Mouse (Mus musculus) hindbrain, postnatal 0 days (tissue): ENCODE measurements at regions not wholly inside any gene's neighbourhood (a gene's known extent, or its start where the extent isn't known, plus 50 kb on each side); places are given as distances from the start of the nearest gene placed in this dataset.

ENCODE experiments used
- ATAC-seq: fragments of 200-750 bp; cut with Nextera tagmentation; 2 replicates; pipeline ENCODE4 v1.8.0; 2017; ENCODE audit warnings: mild to moderate bottlenecking, moderate TSS enrichment, moderate library complexity
- DNase-seq: peaks from one replicate; pipeline ENCODE4 v3.0.0-alpha.2; 2015; ENCODE audit warnings: low spot score
- H3K27ac ChIP-seq: fragments of 300-500 bp; sonication (generic); 2 replicates; pipeline ENCODE4 v1.5.1; 2014; ENCODE audit warnings: mild to moderate bottlenecking
- H3K27me3 ChIP-seq: fragments of 300-500 bp; sonication (generic); 2 replicates; pipeline ENCODE4 v1.6.1; 2014; ENCODE audit warnings: low read length, mixed read lengths; ENCODE audit not compliant: insufficient read depth
- H3K36me3 ChIP-seq: fragments of 300-500 bp; sonication (generic); 2 replicates; pipeline ENCODE4 v1.6.1; 2014; ENCODE audit warnings: low read length, mixed read lengths; ENCODE audit not compliant: insufficient read depth
- H3K4me1 ChIP-seq: fragments of 300-500 bp; sonication (generic); 2 replicates; pipeline ENCODE4 v1.6.1; 2014; ENCODE audit warnings: antibody characterized with exemption, low read length, mixed read lengths; ENCODE audit not compliant: insufficient read depth
- H3K4me2 ChIP-seq: fragments of 300-500 bp; sonication (generic); 2 replicates; pipeline ENCODE4 v1.6.1; 2014; ENCODE audit warnings: low read depth, mild to moderate bottlenecking, low read length, moderate library complexity, mixed read lengths
- H3K4me3 ChIP-seq: fragments of 300-500 bp; sonication (generic); 2 replicates; pipeline ENCODE4 v1.5.1; 2014; ENCODE audit warnings: low read length
- H3K9ac ChIP-seq: fragments of 300-500 bp; sonication (generic); replicated peaks from 2 replicates; pipeline ENCODE4 v1.6.1; 2014; ENCODE audit warnings: mild to moderate bottlenecking, low read length, moderate library complexity, mixed read lengths
- H3K9me3 ChIP-seq: fragments of 300-500 bp; sonication (generic); 2 replicates; pipeline ENCODE4 v1.6.1; 2016; ENCODE audit warnings: low read length, mixed read lengths
- CTCF ChIP-seq: IDR thresholded peaks from 2 replicates; pipeline ENCODE4 v1.5.1; 2016; ENCODE audit warnings: antibody characterized with exemption, control low read depth, low read depth
- WGBS: fragments of 180-500 bp; shearing (Covaris S2); extraction: QIAGEN DNeasy Blood & Tissue Kit; methylation state at CpG from one replicate; pipeline ENCODE4 v1.1.7; 2014; 5-methylcytosine and 5-hydroxymethylcytosine counted together

- Histone ChIP-seq H3K27ac (no peak overlapping the region), H3K27me3 (no peaks in the 10 kb centered on the region), H3K9me3 (no peaks in the 10 kb centered on the region), H3K4me2 (no peak overlapping the region), H3K4me1 (no peaks in the 10 kb centered on the region), H3K9ac (no peak overlapping the region), H3K4me3 (no peak overlapping the region), H3K36me3 (no peaks in the 10 kb centered on the region)
- 29% methylated on average over 2 of the region's 2 CpGs for WGBS
- ATAC-seq (no peak), DNase-seq (no peak)
- no peak for TF ChIP-seq CTCF
Observed at GRCm38 (mm10) chr17:87558419-87558818, 77.4 kb upstream of the Epcam start.

DNA sequence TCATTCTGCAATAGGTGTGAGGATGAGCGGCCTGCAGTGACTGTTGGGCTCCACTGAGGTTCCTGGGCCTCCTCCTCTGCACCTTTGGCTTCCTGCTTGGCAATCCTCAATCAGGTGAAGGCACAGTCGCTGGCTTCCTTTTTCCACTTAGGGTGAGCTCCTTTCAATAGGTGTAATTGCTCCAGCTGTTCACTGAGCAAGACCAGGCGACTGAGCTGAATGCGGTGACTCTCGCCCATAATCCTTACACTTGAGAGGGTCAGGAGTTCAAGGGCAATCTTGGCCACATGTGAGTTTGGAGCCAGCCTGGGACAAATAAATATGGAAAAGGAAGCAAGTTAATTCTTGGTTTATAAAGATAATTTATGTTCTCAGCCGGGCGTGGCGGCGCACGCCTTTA lies 76.1 kb upstream of the Epcam start:
- no peak for DNase-seq
- Histone ChIP-seq H3K4me2 (no peak overlapping the region), H3K9me3 (no peaks in the 10 kb centered on the region), H3K27me3 (no peaks in the 10 kb centered on the region), H3K9ac (no peak overlapping the region), H3K36me3 (no peaks in the 10 kb centered on the region), H3K4me1 (no peaks in the 10 kb centered on the region), H3K4me3 (no peak overlapping the region), H3K27ac (no peak overlapping the region)
- WGBS: 92% methylated on average over 10 of the region's 10 CpGs
- ATAC-seq: no peak
- no peak for TF ChIP-seq CTCF

DNA sequence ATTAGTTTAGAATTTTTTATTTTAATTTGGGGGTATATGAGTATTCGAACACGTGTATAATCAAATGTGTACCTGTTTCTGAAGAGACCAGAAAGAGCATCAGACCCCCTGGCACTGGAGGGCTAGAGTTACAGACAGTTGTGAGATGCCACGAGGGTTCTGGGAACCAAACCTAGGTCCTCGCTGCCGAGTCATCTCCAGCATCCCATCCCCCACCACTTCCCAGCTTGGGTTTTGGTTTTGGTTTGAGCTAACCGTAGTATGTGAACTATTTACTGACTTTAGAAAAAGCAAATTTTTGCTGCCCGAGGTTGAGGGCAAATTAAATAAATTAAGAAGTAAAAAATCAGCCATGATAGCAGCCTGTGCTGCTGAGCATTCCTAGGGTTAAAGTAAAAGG lies 74.9 kb upstream of the Epcam start:
- Histone ChIP-seq H3K27ac (no peak overlapping the region), H3K4me2 (no peak overlapping the region), H3K9ac (no peak overlapping the region), H3K27me3 (no peaks in the 10 kb centered on the region), H3K4me3 (no peak overlapping the region), H3K36me3 (no peaks in the 10 kb centered on the region), H3K4me1 (no peaks in the 10 kb centered on the region), H3K9me3 (no peaks in the 10 kb centered on the region)
- DNase-seq (no peak), ATAC-seq (no peak)
- TF ChIP-seq CTCF: no peak
- WGBS: 88% methylated on average over 7 of the region's 7 CpGs

- Histone ChIP-seq H3K4me1 (no peaks in the 10 kb centered on the region), H3K27ac (no peak overlapping the region), H3K9me3 (no peaks in the 10 kb centered on the region), H3K27me3 (no peaks in the 10 kb centered on the region), H3K36me3 (no peaks in the 10 kb centered on the region), H3K4me2 (no peak overlapping the region), H3K4me3 (no peak overlapping the region), H3K9ac (no peak overlapping the region)
- TF ChIP-seq CTCF: no peak
- ATAC-seq (no peak), DNase-seq (no peak)
- WGBS: 85% methylated on average over 5 of the region's 5 CpGs
Observed at GRCm38 (mm10) chr17:87563375-87563774, 72.4 kb upstream of the Epcam start.

DNA sequence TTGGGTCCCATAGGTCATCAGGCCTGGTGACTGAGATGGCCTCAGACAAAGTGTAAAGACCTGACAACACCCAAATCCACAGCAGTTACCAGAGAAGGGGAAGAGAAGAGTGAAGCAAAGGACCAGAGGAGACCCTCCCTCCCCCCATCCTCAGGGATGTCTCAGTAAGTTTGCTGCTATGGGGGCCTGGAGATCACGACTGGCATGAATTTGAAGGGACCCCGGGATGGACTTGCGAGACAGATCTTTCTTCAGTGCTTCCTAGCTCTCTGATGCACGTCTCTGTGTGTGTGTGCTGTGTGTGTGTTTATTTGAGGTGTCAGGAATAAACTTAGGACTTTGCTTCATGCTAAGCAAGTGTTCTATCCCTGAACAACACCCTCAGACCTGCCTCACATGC lies 70.1 kb upstream of the Epcam start:
- WGBS: 90% methylated on average over 4 of the region's 4 CpGs
- Histone ChIP-seq H3K9me3 (no peaks in the 10 kb centered on the region), H3K9ac (no peak overlapping the region), H3K4me1 (no peaks in the 10 kb centered on the region), H3K4me3 (no peak overlapping the region), H3K4me2 (no peak overlapping the region), H3K27ac (no peak overlapping the region), H3K27me3 (no peaks in the 10 kb centered on the region), H3K36me3 (no peaks in the 10 kb centered on the region)
- no peak for TF ChIP-seq CTCF
- ATAC-seq (no peak), DNase-seq (no peak)

- no peak for TF ChIP-seq CTCF
- no peak overlapping the region for H3K4me3 ChIP-seq
- no peaks in the 10 kb centered on the region for H3K9me3 ChIP-seq
- H3K9ac ChIP-seq: no peak overlapping the region
- H3K27me3 ChIP-seq: no peaks in the 10 kb centered on the region
- DNase-seq: no peak
- no peak overlapping the region for H3K4me2 ChIP-seq
- no peak for ATAC-seq
- no peaks in the 10 kb centered on the region for H3K36me3 ChIP-seq
- WGBS: 77% methylated on average over 3 of the region's 3 CpGs
- 0 out of 2 replicates have a peak, but pooled peaks cover 4% of the 10 kb centered on the region for H3K4me1 ChIP-seq
- H3K27ac ChIP-seq: no peak overlapping the region
Observed at GRCm38 (mm10) chr17:87566296-87566695, 69.5 kb upstream of the Epcam start.

DNA sequence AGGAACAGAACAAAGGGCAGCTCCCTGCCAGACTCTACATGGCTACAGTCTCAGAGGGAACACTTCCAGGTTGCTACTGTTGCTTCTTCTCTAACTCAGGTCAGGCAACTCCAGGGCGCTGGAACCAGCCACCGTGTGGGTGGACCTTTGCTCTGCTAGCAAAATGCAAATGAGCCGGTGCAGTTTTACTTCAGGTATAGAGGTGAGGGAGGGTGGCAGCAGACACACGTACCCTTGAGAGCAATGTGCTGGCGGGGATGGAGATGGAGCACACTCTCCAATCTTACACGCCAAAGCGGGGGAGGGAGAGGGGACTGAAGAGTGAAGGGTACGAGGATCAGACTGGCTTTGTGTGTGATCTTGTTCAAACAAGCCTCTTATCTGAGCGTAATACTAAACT lies 68.8 kb upstream of the Epcam start:
- Histone ChIP-seq H3K36me3 (no peaks in the 10 kb centered on the region), H3K4me2 (no peak overlapping the region)
- TF ChIP-seq CTCF: no peak

DNA sequence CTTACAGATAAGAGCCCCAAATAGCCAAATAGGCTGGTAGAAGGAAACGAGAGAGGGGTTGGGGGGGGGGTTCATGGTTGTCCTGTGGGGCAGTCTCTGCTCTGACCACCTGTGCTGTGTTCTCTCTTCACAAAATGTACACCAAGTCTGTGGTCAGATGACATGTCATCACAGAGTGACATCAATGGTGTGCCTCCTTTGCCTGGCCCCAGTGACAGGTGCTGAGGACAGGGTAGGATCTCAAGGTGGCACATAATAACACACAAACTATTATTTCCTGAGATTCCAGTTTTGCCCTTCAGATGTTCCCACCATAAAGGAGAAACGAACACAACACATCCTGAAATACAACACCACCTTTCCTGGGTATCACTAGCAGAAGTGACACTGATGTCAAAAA lies 68.3 kb upstream of the Epcam start:
- H3K4me1 ChIP-seq: 0 out of 2 replicates have a peak, but pooled peaks cover 5% of the 10 kb centered on the region
- no peak overlapping the region for H3K4me3 ChIP-seq
- no peak for TF ChIP-seq CTCF
- 74% methylated on average over 2 of the region's 2 CpGs for WGBS
- H3K4me2 ChIP-seq: no peak overlapping the region
- no peak overlapping the region for H3K27ac ChIP-seq
- H3K27me3 ChIP-seq: no peaks in the 10 kb centered on the region
- no peak for ATAC-seq
- no peaks in the 10 kb centered on the region for H3K36me3 ChIP-seq
- H3K9ac ChIP-seq: no peak overlapping the region
- no peak for DNase-seq
- no peaks in the 10 kb centered on the region for H3K9me3 ChIP-seq

More for the DNA sequence above, 68.8 kb upstream of the Epcam start:
- H3K27ac ChIP-seq: no peak overlapping the region
- 58% methylated on average over 9 of the region's 9 CpGs for WGBS
- H3K9ac ChIP-seq: no peak overlapping the region
- no peak overlapping the region for H3K4me3 ChIP-seq
- no peaks in the 10 kb centered on the region for H3K27me3 ChIP-seq
- 0 out of 2 replicates have a peak, but pooled peaks cover 5% of the 10 kb centered on the region for H3K4me1 ChIP-seq
- DNase-seq (no peak), ATAC-seq (no peak)
- no peaks in the 10 kb centered on the region for H3K9me3 ChIP-seq
